In genomic region chr9:45395218-45395617, GRCm38 (mm10) we compare ENCODE assay signal across 24 mouse cellular contexts. TPM values are rescaled to one million over a fixed set of nuclear protein-coding genes. Genes with fewer than 3 reads are reported as not detected.
"Had no signal": no experiment of that assay in that cellular context is flagged by ENCODE, and none has a peak within 500 bp of the region (broad histone marks: within the 10 kb centered on the region; RNA-seq: fewer than 3 reads in every experiment).

No protein-coding gene starts in this region.

- DNase-seq: liver, postnatal 0 days; lung, adult 2 months; lung, postnatal 14 days; lung, postnatal 36 days; midbrain, embryonic 14.5 days; retina, postnatal 1 day; right cerebral cortex, adult 18-20 months; right cerebral cortex, postnatal 25 days; right cerebral cortex, postnatal 4 days; thymus, adult 2 months; thymus, postnatal 25 days; thymus, postnatal 4 days had no signal

- H3K4me2 ChIP-seq: liver, embryonic 15.5 days; lung, embryonic 15.5 days; midbrain, embryonic 12.5 days; neural tube, embryonic 13.5 days; neural tube, embryonic 15.5 days; stomach, embryonic 15.5 days had no signal

- ATAC-seq: liver, postnatal 0 days; lung, postnatal 0 days; midbrain, embryonic 16.5 days had no signal

- H3K27me3 ChIP-seq: liver, embryonic 15.5 days; lung, embryonic 15.5 days; midbrain, embryonic 12.5 days; neural tube, embryonic 13.5 days; neural tube, embryonic 15.5 days; stomach, embryonic 15.5 days had no signal

- H3K9ac ChIP-seq: liver, embryonic 15.5 days; liver, postnatal 0 days; lung, embryonic 15.5 days; midbrain, embryonic 12.5 days; neural tube, embryonic 13.5 days; neural tube, embryonic 15.5 days; stomach, embryonic 15.5 days had no signal

- H3K27ac ChIP-seq: liver, embryonic 15.5 days; lung, embryonic 15.5 days; macrophage; midbrain, embryonic 12.5 days; neural tube, embryonic 13.5 days; neural tube, embryonic 15.5 days; stomach, embryonic 15.5 days had no signal

- H3K9me3 ChIP-seq: liver, embryonic 15.5 days; lung, embryonic 15.5 days; midbrain, embryonic 12.5 days; neural tube, embryonic 13.5 days; neural tube, embryonic 15.5 days; stomach, embryonic 15.5 days had no signal

- H3K36me3 ChIP-seq: liver, embryonic 15.5 days; lung, embryonic 15.5 days; stomach, embryonic 15.5 days had no signal

- H3K4me3 ChIP-seq: liver, embryonic 15.5 days; lung, embryonic 15.5 days; megakaryocyte, embryonic 14.5 days; midbrain, embryonic 12.5 days; myocyte; neural tube, embryonic 13.5 days; neural tube, embryonic 15.5 days; stomach, embryonic 15.5 days had no signal

- H3K4me1 ChIP-seq: liver, embryonic 15.5 days; lung, embryonic 15.5 days; midbrain, embryonic 12.5 days; neural tube, embryonic 13.5 days; neural tube, embryonic 15.5 days; stomach, embryonic 15.5 days had no signal

RNA-seq across cellular contexts. Expression of gene Fxyd6, which starts 25.2 kb away (rescaled TPM):
- total RNA-seq: megakaryocyte progenitor cell, adult 5-6 weeks had no signal
- polyA plus RNA-seq: macrophage had no signal

RNA-seq across cellular contexts. Expression of gene Dscaml1, which starts 31.2 kb away (rescaled TPM):
- total RNA-seq: megakaryocyte progenitor cell, adult 5-6 weeks had no signal
- polyA plus RNA-seq: liver, postnatal 0 days; myocyte had no signal
